ENCODE assay signal across 14 mouse cellular contexts in the genomic region with DNA sequence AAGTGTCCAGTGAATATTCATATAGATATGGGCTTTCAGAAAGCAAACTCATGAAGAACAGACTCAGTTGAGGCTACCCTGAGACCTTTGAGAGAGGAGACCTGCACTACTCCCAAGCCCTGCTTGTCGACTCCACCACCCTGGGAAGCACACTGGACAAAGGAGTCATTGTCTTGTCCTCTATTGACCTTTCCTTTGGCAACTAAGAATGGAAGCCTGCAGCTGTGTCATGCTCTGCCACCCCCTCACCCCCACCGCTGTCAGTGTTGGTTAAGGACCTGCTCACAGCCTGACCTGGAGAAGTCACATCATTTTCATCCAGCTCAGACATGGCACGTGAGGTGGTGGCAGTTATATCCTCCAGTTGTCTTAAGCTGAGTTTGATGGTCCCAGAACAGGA. TPM values are rescaled to one million over a fixed set of nuclear protein-coding genes. Genes with fewer than 3 reads are reported as not detected.
DNase-seq lines count a peak whose midpoint lies in the region; TF ChIP-seq lines count a peak whose summit lies in the region.
"Had no signal": no experiment of that assay in that cellular context is flagged by ENCODE, and none has a peak within 500 bp of the region (broad histone marks: within the 10 kb centered on the region; RNA-seq: fewer than 3 reads in every experiment).

No protein-coding gene starts in this region.

- no peak for TF ChIP-seq POLR2A in small intestine, adult 2 months (IDR thresholded peaks at IDR 0.05; ENCODE audit: low read depth, low read length)

- H3K4me1 ChIP-seq in small intestine, adult 2 months (ENCODE audit: control insufficient read depth, insufficient read depth, insufficient read length, low read length), result peaks cover 19% of the 10 kb centered on the region; the same call in 1 of the 2 replicates

- TF ChIP-seq CTCF in small intestine, adult 2 months (IDR thresholded peaks at IDR 0.05; ENCODE audit: extremely low read depth, insufficient read length, insufficient replicate concordance, low read depth, low read length), result no peak
- no peak for TF ChIP-seq CTCF in left cerebral cortex, adult 2 months (IDR thresholded peaks at IDR 0.05)

- H3K27ac ChIP-seq in small intestine, adult 2 months (ENCODE audit: insufficient read depth, low read depth, low read length), result peak overlapping the region; percentile 16
- no peak overlapping the region for H3K27ac ChIP-seq in left cerebral cortex, adult 2 months
- H3K27ac ChIP-seq: kidney, postnatal 0 days; macrophage; neural tube, embryonic 12.5 days had no signal

- H3K4me3 ChIP-seq in small intestine, adult 2 months (ENCODE audit: low read depth, low read length), result no peak overlapping the region
- H3K4me3 ChIP-seq in left cerebral cortex, adult 2 months, result no peak overlapping the region
- H3K4me3 ChIP-seq: neural tube, embryonic 12.5 days had no signal

- 36% methylated on average over 3 of the region's 3 CpGs for WGBS in small intestine, adult 2 months

- no peaks in the 10 kb centered on the region for H3K27me3 ChIP-seq in small intestine, adult 2 months (ENCODE audit: control insufficient read depth, insufficient read depth, low read length)
- H3K27me3 ChIP-seq: neural tube, embryonic 12.5 days had no signal

- DNase-seq in adrenal gland, adult 2 months, result peak; percentile 38
- DNase-seq in adrenal gland, adult (ENCODE audit: inconsistent age in 2 of 2, low spot score in 1 of 2), result no peak
- peak; percentile 12 for DNase-seq in gastrocnemius, postnatal 10 days
- DNase-seq in gastrocnemius, adult 18-20 months (ENCODE audit: low spot score), result no peak
- DNase-seq in layer of hippocampus, adult 9-11 months, result peak; percentile 18
- no peak for DNase-seq in layer of hippocampus, postnatal 36 days
- DNase-seq in left cerebral cortex, adult 2 months (ENCODE audit: extremely low spot score in 1 of 2, low spot score in 2 of 2), result no peak
- DNase-seq: cerebellum, adult 11-12 months; right cerebral cortex, postnatal 4 days; thymus, postnatal 36 days had no signal

- H3K36me3 ChIP-seq in small intestine, adult 2 months (ENCODE audit: control insufficient read depth, insufficient read depth, low read length), result no peaks in the 10 kb centered on the region
- H3K36me3 ChIP-seq: neural tube, embryonic 12.5 days had no signal

- intact Hi-C loops in left cerebral cortex, adult 2 months (cut with DNase I), result no loop called here

RNA-seq across cellular contexts. Expression of a gene that starts 34.1 kb away (rescaled TPM):
- total RNA-seq in adrenal gland, adult 2 months (2021), result 1 to 10 TPM; 1.5 to 4.2 TPM
- 3.8 and 3.9 TPM in 2 replicates for polyA plus RNA-seq in adrenal gland, adult 2 months (2012; rRNA removed)
- 1 to 10 TPM; 3.3 to 3.8 TPM for total RNA-seq in gastrocnemius, postnatal 10 days (2021)
- total RNA-seq in gastrocnemius, adult 18-20 months (2021), result 1 to 10 TPM in 1 of 2 experiments, under 1 TPM in 1; 0.59 to 1.1 TPM
- 1 to 10 TPM; 4.4 to 5.1 TPM for total RNA-seq in layer of hippocampus, postnatal 36 days (2021)
- 6.7 and 12.1 TPM in 2 replicates for polyA plus RNA-seq in small intestine, adult 2 months (2012; rRNA removed)
- total RNA-seq in left cerebral cortex, adult 2 months (2021), result 1 to 10 TPM; 3.6 TPM
- polyA plus RNA-seq: macrophage had no signal

Comparison
In these comparisons a context has a peak if more than half of its experiments do, and no peak if none do; other contexts are left out.
1. DNase-seq: peak in adrenal gland, adult 2 months (single experiment), gastrocnemius, postnatal 10 days (single experiment) and layer of hippocampus, adult 9-11 months (single experiment); none in adrenal gland, adult (0 of 2), gastrocnemius, adult 18-20 months (single experiment), layer of hippocampus, postnatal 36 days (0 of 2) and left cerebral cortex, adult 2 months (0 of 2).